Mouse (Mus musculus) MEL (cell line): ENCODE data around the gene Adamts9. TPM values are rescaled to one million over a fixed set of nuclear protein-coding genes. Genes with fewer than 3 reads are reported as not detected.

Source experiments
- DNase-seq: peaks from one replicate; pipeline ENCODE4 v3.0.0; 2011; ENCODE audit warnings: low read depth, low spot score
- H3K27ac ChIP-seq: 2 replicates; pipeline ENCODE4 v1.5.1; 2012; ENCODE audit warnings: low read depth, mild to moderate bottlenecking, control low read depth, low read length, moderate library complexity; ENCODE audit not compliant: control insufficient read depth
- H3K27me3 ChIP-seq, 2 experiments: fragments of 150-350 bp in 1 of 2; sonication (generic) in 1 of 2; 2 replicates each; pipeline ENCODE4 v1.6.1; 2012; ENCODE audit warnings: low read length in 2 of 2, mild to moderate bottlenecking in 2 of 2, improper control_type of control experiment in 1 of 2, moderate library complexity in 1 of 2; ENCODE audit not compliant: insufficient read depth in 2 of 2, control insufficient read depth in 1 of 2
- H3K36me3 ChIP-seq, 2 experiments: 2 replicates each; pipeline ENCODE4 v1.6.1; 2012 to 2014; ENCODE audit warnings: low read length in 2 of 2, improper control_type of control experiment in 1 of 2, inconsistent platforms in 1 of 2, mild to moderate bottlenecking in 1 of 2; ENCODE audit not compliant: insufficient read depth in 2 of 2, control insufficient read depth in 1 of 2
- H3K4me1 ChIP-seq, 2 experiments: fragments of 150-350 bp in 1 of 2; sonication (generic) in 1 of 2; 2 replicates each; pipeline ENCODE4 v1.6.1; 2012; ENCODE audit warnings: low read length in 2 of 2, improper control_type of control experiment in 1 of 2, mild to moderate bottlenecking in 1 of 2; ENCODE audit not compliant: insufficient read depth in 2 of 2, control insufficient read depth in 1 of 2
- H3K4me3 ChIP-seq, 2 experiments: fragments of 150-350 bp in 1 of 2; sonication (generic) in 1 of 2; 2 replicates each; pipeline ENCODE4 v1.5.1; 2012; ENCODE audit warnings: low read depth in 2 of 2, low read length in 2 of 2, mild to moderate bottlenecking in 2 of 2, moderate library complexity in 2 of 2, control low read depth in 1 of 2, improper control_type of control experiment in 1 of 2; ENCODE audit not compliant: control insufficient read depth in 1 of 2, insufficient read depth in 1 of 2
- H3K79me2 ChIP-seq: 2 replicates; pipeline ENCODE4 v1.6.1; 2012; ENCODE audit warnings: mild to moderate bottlenecking, low read length, moderate library complexity; ENCODE audit not compliant: control insufficient read depth, poor library complexity, insufficient read depth
- H3K9ac ChIP-seq: 2 replicates; pipeline ENCODE4 v1.6.1; 2012; ENCODE audit warnings: low read depth, mild to moderate bottlenecking, control low read depth, low read length, moderate library complexity; ENCODE audit not compliant: control insufficient read depth, poor library complexity, severe bottlenecking
- H3K9me3 ChIP-seq: fragments of 150-350 bp; sonication (generic); replicated peaks from 2 replicates; pipeline ENCODE4 v1.6.1; 2012; ENCODE audit warnings: mild to moderate bottlenecking, low read length, improper control_type of control experiment, moderate library complexity; ENCODE audit not compliant: insufficient read depth
- CHD1 ChIP-seq: IDR thresholded peaks from 2 replicates; pipeline ENCODE4 v1.6.1; 2012; ENCODE audit warnings: low read depth, mild to moderate bottlenecking, inconsistent platforms, low read length, improper control_type of control experiment
- CHD2 ChIP-seq: IDR thresholded peaks from 2 replicates; pipeline ENCODE4 v1.6.1; 2011; ENCODE audit warnings: low read length, improper control_type of control experiment
- E2F4 ChIP-seq: IDR thresholded peaks from 2 replicates; pipeline ENCODE4 v1.6.1; 2011; ENCODE audit warnings: low read depth, low read length, improper control_type of control experiment, borderline replicate concordance
- ELF1 ChIP-seq: IDR thresholded peaks from 2 replicates; pipeline ENCODE4 v1.6.1; 2014; ENCODE audit warnings: low read depth, mild to moderate bottlenecking, inconsistent platforms, low read length, improper control_type of control experiment, moderate library complexity
- EP300 ChIP-seq, 2 experiments: IDR thresholded peaks; 2 replicates each; pipeline ENCODE4 v1.6.1; 2011; ENCODE audit warnings: improper control_type of control experiment in 2 of 2, low read length in 2 of 2, low read depth in 1 of 2, mild to moderate bottlenecking in 1 of 2
- ETS1 ChIP-seq: IDR thresholded peaks from 2 replicates; pipeline ENCODE4 v1.6.1; 2012; ENCODE audit warnings: low read depth, mild to moderate bottlenecking, inconsistent platforms, low read length, improper control_type of control experiment, moderate library complexity
- GABPA ChIP-seq: IDR thresholded peaks from 2 replicates; pipeline ENCODE4 v1.6.1; 2012; ENCODE audit warnings: low read depth, mild to moderate bottlenecking, inconsistent platforms, low read length, improper control_type of control experiment, moderate library complexity
- HCFC1 ChIP-seq: IDR thresholded peaks from 2 replicates; pipeline ENCODE4 v1.6.1; 2012; ENCODE audit warnings: low read depth, mild to moderate bottlenecking, inconsistent platforms, low read length, improper control_type of control experiment, moderate library complexity
- MAX ChIP-seq: IDR thresholded peaks from 2 replicates; pipeline ENCODE4 v1.6.1; 2011; ENCODE audit warnings: low read length, improper control_type of control experiment
- MAZ ChIP-seq: IDR thresholded peaks from 2 replicates; pipeline ENCODE4 v1.6.1; 2012; ENCODE audit warnings: low read depth, mild to moderate bottlenecking, inconsistent platforms, low read length, improper control_type of control experiment
- MXI1 ChIP-seq: IDR thresholded peaks from 2 replicates; pipeline ENCODE4 v1.6.1; 2011; ENCODE audit warnings: mild to moderate bottlenecking, low read depth, low read length, improper control_type of control experiment
- NELFE ChIP-seq: IDR thresholded peaks from 2 replicates; pipeline ENCODE4 v1.6.1; 2011; ENCODE audit warnings: low read depth, low read length, improper control_type of control experiment
- NRF1 ChIP-seq: IDR thresholded peaks from 2 replicates; pipeline ENCODE4 v1.6.1; 2014; ENCODE audit warnings: low read depth, mild to moderate bottlenecking, inconsistent platforms, low read length, improper control_type of control experiment, moderate library complexity; ENCODE audit not compliant: poor library complexity, insufficient read depth, severe bottlenecking
- POLR2A ChIP-seq, 2 experiments: IDR thresholded peaks; 2 replicates each; pipeline ENCODE4 v1.6.1; 2011 to 2012; ENCODE audit warnings: low read length in 2 of 2, mild to moderate bottlenecking in 2 of 2, control low read depth in 1 of 2, improper control_type of control experiment in 1 of 2, low read depth in 1 of 2, moderate library complexity in 1 of 2; ENCODE audit not compliant: control insufficient read depth in 1 of 2, insufficient read depth in 1 of 2, poor library complexity in 1 of 2
- POLR2AphosphoS5 ChIP-seq: IDR thresholded peaks from 2 replicates; pipeline ENCODE4 v1.6.1; 2012; ENCODE audit warnings: low read depth, borderline replicate concordance, mild to moderate bottlenecking, inconsistent platforms, low read length, moderate library complexity, mixed read lengths
- RAD21 ChIP-seq: IDR thresholded peaks from 2 replicates; pipeline ENCODE4 v1.6.1; 2011; ENCODE audit warnings: mild to moderate bottlenecking, low read depth, low read length, improper control_type of control experiment
- RCOR1 ChIP-seq: IDR thresholded peaks from 2 replicates; pipeline ENCODE4 v1.6.1; 2012; ENCODE audit warnings: low read depth, mild to moderate bottlenecking, inconsistent platforms, low read length, improper control_type of control experiment
- SMC3 ChIP-seq: IDR thresholded peaks from 2 replicates; pipeline ENCODE4 v1.6.1; 2011; ENCODE audit warnings: low read depth, low read length, improper control_type of control experiment
- TBP ChIP-seq: IDR thresholded peaks from 2 replicates; pipeline ENCODE4 v1.8.0; 2011; ENCODE audit warnings: low read depth, low read length, improper control_type of control experiment
- UBTF ChIP-seq: IDR thresholded peaks from 2 replicates; pipeline ENCODE4 v1.6.1; 2012; ENCODE audit warnings: low read depth, mild to moderate bottlenecking, inconsistent platforms, low read length, improper control_type of control experiment, moderate library complexity, borderline replicate concordance; ENCODE audit not compliant: insufficient read depth
- USF2 ChIP-seq, 2 experiments: IDR thresholded peaks; 2 replicates each; pipeline ENCODE4 v1.6.1; 2011 to 2012; ENCODE audit warnings: improper control_type of control experiment in 2 of 2, low read length in 2 of 2, borderline replicate concordance in 1 of 2, inconsistent platforms in 1 of 2, low read depth in 1 of 2, mild to moderate bottlenecking in 1 of 2; ENCODE audit not compliant: insufficient read depth in 1 of 2
- ZC3H11A ChIP-seq: IDR thresholded peaks from 2 replicates; pipeline ENCODE4 v1.6.1; 2012; ENCODE audit warnings: low read depth, mild to moderate bottlenecking, inconsistent platforms, low read length, improper control_type of control experiment
- ZMIZ1 ChIP-seq: IDR thresholded peaks from 2 replicates; pipeline ENCODE4 v1.6.1; 2012; ENCODE audit warnings: low read depth, mild to moderate bottlenecking, inconsistent platforms, low read length, improper control_type of control experiment, moderate library complexity
- polyA plus RNA-seq, 2 experiments: library from polyadenylated mRNA; stranded (reverse) in 1 of 2; unstranded in 1 of 2; fragments of >175 nt in 1 of 2; fragments of >200 nt in 1 of 2; gene quantifications; 2 replicates each; pipeline versions ENCODE4 v1.2.1 to v1.2.4; 2012; ENCODE audit warnings: low replicate concordance in 2 of 2, low read depth in 1 of 2; ENCODE audit not compliant: insufficient read length in 2 of 2, insufficient read depth in 1 of 2, missing spikeins in 1 of 2
- total RNA-seq: library from RNA; depleted of rRNA; stranded (reverse); fragments of 300-350 nt; gene quantifications from 2 replicates; pipeline ENCODE4 v1.2.3, GENCODE M21; 2012

Adamts9 gene
- total and polyA plus RNA-seq, 3 experiments = not detected

DNA sequence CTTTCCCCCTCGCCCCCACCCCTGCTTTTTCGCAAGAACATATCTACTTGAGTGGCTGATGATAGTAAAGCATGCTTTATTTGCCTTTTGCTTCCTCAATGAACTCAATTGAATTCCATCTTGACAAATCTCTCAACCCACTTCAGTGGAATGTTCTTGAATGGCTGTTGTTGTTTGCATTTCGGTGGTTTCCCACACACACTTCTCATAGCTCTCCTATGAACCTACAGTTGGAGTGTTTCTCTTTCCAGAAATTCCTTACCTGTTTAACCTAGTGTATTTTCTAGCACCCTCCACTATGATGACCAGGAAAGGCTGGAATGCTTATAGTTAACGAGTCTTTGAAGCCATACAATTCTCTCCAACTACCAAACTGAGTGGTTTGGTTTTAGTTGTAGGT lies 88.4 kb downstream of the Adamts9 start:
- Histone ChIP-seq H3K9me3 (no peaks in the 10 kb centered on the region), H3K36me3 (no peaks in the 10 kb centered on the region), H3K9ac (no peak overlapping the region), H3K4me1 (no peaks in the 10 kb centered on the region), H3K27me3 (no peaks in the 10 kb centered on the region), H3K79me2 (no peaks in the 10 kb centered on the region), H3K27ac (no peak overlapping the region), H3K4me3 (no peak overlapping the region)
- TF ChIP-seq CHD1 (no peak), E2F4 (no peak), RCOR1 (no peak), POLR2AphosphoS5 (no peak), ZC3H11A (no peak), NRF1 (no peak), EP300 (IDR thresholded peaks at IDR 0.05; ENCODE audit: low read depth in 1 of 2, low read length in 2 of 2) (no peak), GABPA (no peak), USF2 (IDR thresholded peaks at IDR 0.05; ENCODE audit: borderline replicate concordance in 1 of 2, insufficient read depth in 1 of 2, low read depth in 1 of 2, low read length in 2 of 2) (no peak), RAD21 (no peak), CHD2 (no peak), MAZ (no peak), NELFE (no peak), ELF1 (no peak)
- no peak for DNase-seq

DNA sequence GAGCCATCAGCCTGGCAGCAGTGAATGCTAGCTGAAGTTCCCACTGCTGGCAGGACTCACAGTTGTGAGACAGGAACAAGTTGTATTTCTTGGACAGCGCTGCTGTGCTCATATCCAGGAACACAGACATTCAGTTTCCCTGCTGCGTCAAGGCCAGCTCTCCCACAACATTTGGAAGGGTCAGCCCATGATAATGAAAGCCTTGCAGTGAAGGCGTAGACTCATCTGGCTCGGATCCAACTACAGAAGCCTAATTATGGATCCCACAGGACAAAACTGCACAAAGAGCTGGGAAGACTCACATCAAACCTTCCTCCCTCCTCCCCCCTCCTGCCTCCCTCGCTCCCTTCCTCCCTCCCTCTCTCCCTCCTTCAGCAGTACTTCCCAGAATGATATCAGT lies 93.0 kb downstream of the Adamts9 start:
- H3K4me1 ChIP-seq = no peaks in the 10 kb centered on the region
- no peaks in the 10 kb centered on the region for H3K36me3 ChIP-seq
- H3K4me3 ChIP-seq = no peak overlapping the region
- no peaks in the 10 kb centered on the region for H3K79me2 ChIP-seq
- no peaks in the 10 kb centered on the region for H3K9me3 ChIP-seq
- no peak for TF ChIP-seq HCFC1
- no peak for TF ChIP-seq POLR2A (IDR thresholded peaks at IDR 0.05; ENCODE audit: control insufficient read depth in 1 of 2, insufficient read depth in 1 of 2, low read depth in 1 of 2, low read length in 2 of 2, poor library complexity in 1 of 2)
- no peak for TF ChIP-seq ELF1
- no peak for TF ChIP-seq TBP
- no peak for TF ChIP-seq MAX
- TF ChIP-seq ZMIZ1 = no peak
- TF ChIP-seq RAD21 = no peak
- TF ChIP-seq MXI1 = no peak
- no peak for TF ChIP-seq ETS1
- TF ChIP-seq SMC3 = no peak
- no peak for TF ChIP-seq UBTF
- no peaks in the 10 kb centered on the region for H3K27me3 ChIP-seq
- DNase-seq = no peak
- H3K27ac ChIP-seq = no peak overlapping the region
- no peak overlapping the region for H3K9ac ChIP-seq
